Mouse (Mus musculus) C2C12 (cell line): Measurements from ENCODE around the gene Gm9833. TPM values are rescaled to one million over a fixed set of nuclear protein-coding genes. Genes with fewer than 3 reads are reported as not detected.
"Not testable (repeated sequence)": the region's sequence is repeated elsewhere in the genome, so short reads cannot be mapped to it uniquely, and the experiment has no call there.

Experiments used
- H3K27me3 ChIP-seq: one replicate; pipeline ENCODE4 v1.6.1; 2011; ENCODE audit not compliant: control insufficient read depth, insufficient read depth, insufficient read length
- H3K36me3 ChIP-seq: one replicate; pipeline ENCODE4 v1.6.1; 2011; ENCODE audit not compliant: control insufficient read depth, insufficient read depth
- H3K4me3 ChIP-seq: one replicate; pipeline ENCODE4 v1.5.1; 2011; ENCODE audit warnings: mild to moderate bottlenecking, control low read depth; ENCODE audit not compliant: poor library complexity, insufficient read depth, severe bottlenecking
- H3K79me2 ChIP-seq: one replicate; pipeline ENCODE4 v1.6.1; 2011; ENCODE audit not compliant: control insufficient read depth, insufficient read depth
- H3K79me3 ChIP-seq: one replicate; pipeline ENCODE4 v1.6.1; 2011; ENCODE audit warnings: low read depth, control low read depth
- H3ac ChIP-seq: one replicate; pipeline ENCODE3; 2011; ENCODE audit warnings: low read depth; ENCODE audit not compliant: control insufficient read depth, insufficient read length
- CEBPB ChIP-seq: IDR thresholded peaks from one replicate; pipeline ENCODE4 v1.6.1; 2011; ENCODE audit warnings: low read depth, mild to moderate bottlenecking, control low read depth, moderate library complexity
- CTCF ChIP-seq: IDR thresholded peaks from one replicate; pipeline ENCODE4 v1.5.1; 2011; ENCODE audit not compliant: control insufficient read depth, insufficient read depth, insufficient read length
- FOSL1 ChIP-seq: IDR thresholded peaks from one replicate; pipeline ENCODE4 v1.8.0; 2011; ENCODE audit warnings: mild to moderate bottlenecking, low read length; ENCODE audit not compliant: poor library complexity, insufficient read depth, severe bottlenecking
- MAX ChIP-seq: IDR thresholded peaks from one replicate; pipeline ENCODE4 v1.6.1; 2011; ENCODE audit warnings: mild to moderate bottlenecking, control low read depth
- MYOD1 ChIP-seq: IDR thresholded peaks from one replicate; pipeline ENCODE4 v1.6.1; 2011; ENCODE audit warnings: low read depth; ENCODE audit not compliant: control insufficient read depth, insufficient read length
- MYOG ChIP-seq: IDR thresholded peaks from one replicate; pipeline ENCODE4 v1.6.1; 2011; ENCODE audit not compliant: control insufficient read depth, insufficient read length; ENCODE audit errors: extremely low read depth
- USF1 ChIP-seq: IDR thresholded peaks from one replicate; pipeline ENCODE4 v1.6.1; 2011; ENCODE audit warnings: low read depth, mild to moderate bottlenecking, control low read depth, moderate library complexity
- long read RNA-seq, 2 experiments: library from polyadenylated mRNA; unstranded; transcript quantifications; one replicate each; pipeline ENCODE4 v2.0.0; 2019 to 2020
- polyA plus RNA-seq: library from polyadenylated mRNA; unstranded; fragments of >200 nt; fragmentation: generic; extraction: Trizol; gene quantifications from one replicate; pipeline ENCODE4 v1.2.1, GENCODE M21; 2012; ENCODE audit warnings: missing spikeins

Gm9833 gene
- 5.6 TPM for polyA plus RNA-seq
- long read RNA-seq, experiment 1 = 0 reads
- long read RNA-seq, experiment 2 = 0 reads

GRCm38 (mm10) chr3:10087994-10088393 is at the start of gene Gm9833:
Gm9833 (plus strand) TSS chr3:10088110.
- not testable (repeated sequence) for H3K79me2 ChIP-seq, H3ac ChIP-seq, H3K79me3 ChIP-seq, H3K27me3 ChIP-seq, H3K36me3 ChIP-seq, H3K4me3 ChIP-seq

GRCm38 (mm10) chr3:10070070-10070469 is 17.8 kb upstream of the Gm9833 start:
- no peak overlapping the region for H3ac ChIP-seq
- H3K4me3 ChIP-seq = no peak overlapping the region
- H3K79me3 ChIP-seq = no peaks in the 10 kb centered on the region
- H3K79me2 ChIP-seq = no peaks in the 10 kb centered on the region
- no peak for TF ChIP-seq MYOD1
- TF ChIP-seq MYOG = no peak
- no peak for TF ChIP-seq CTCF
- TF ChIP-seq MAX = no peak
- TF ChIP-seq USF1 = no peak
- TF ChIP-seq CEBPB = no peak
- TF ChIP-seq FOSL1 = no peak
- no peaks in the 10 kb centered on the region for H3K36me3 ChIP-seq
- H3K27me3 ChIP-seq = no peaks in the 10 kb centered on the region

DNA sequence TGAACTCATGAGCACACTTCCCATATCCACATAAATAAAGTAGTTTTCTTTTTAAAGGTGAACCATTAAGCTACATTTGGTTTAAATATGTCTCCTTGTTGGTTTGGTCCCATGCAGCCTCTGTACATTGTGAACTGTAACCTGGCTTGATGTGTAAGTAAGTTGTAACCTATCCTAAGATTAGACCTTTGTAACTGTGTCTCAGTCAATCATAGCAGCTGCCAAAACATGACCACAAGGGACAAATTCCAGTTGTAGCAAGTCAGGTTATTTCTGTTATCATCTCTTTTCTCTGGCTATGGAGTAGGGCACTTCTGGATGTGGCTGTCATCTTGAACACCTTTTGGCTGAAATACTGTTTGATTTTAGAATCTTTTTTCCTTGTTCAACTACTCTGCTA is 12.1 kb upstream of the Gm9833 start:
- Histone ChIP-seq H3K79me3 (no peaks in the 10 kb centered on the region), H3K79me2 (no peaks in the 10 kb centered on the region), H3K27me3 (no peaks in the 10 kb centered on the region), H3ac (no peak overlapping the region), H3K36me3 (no peaks in the 10 kb centered on the region), H3K4me3 (no peak overlapping the region)
- no peak for TF ChIP-seq MAX

DNA sequence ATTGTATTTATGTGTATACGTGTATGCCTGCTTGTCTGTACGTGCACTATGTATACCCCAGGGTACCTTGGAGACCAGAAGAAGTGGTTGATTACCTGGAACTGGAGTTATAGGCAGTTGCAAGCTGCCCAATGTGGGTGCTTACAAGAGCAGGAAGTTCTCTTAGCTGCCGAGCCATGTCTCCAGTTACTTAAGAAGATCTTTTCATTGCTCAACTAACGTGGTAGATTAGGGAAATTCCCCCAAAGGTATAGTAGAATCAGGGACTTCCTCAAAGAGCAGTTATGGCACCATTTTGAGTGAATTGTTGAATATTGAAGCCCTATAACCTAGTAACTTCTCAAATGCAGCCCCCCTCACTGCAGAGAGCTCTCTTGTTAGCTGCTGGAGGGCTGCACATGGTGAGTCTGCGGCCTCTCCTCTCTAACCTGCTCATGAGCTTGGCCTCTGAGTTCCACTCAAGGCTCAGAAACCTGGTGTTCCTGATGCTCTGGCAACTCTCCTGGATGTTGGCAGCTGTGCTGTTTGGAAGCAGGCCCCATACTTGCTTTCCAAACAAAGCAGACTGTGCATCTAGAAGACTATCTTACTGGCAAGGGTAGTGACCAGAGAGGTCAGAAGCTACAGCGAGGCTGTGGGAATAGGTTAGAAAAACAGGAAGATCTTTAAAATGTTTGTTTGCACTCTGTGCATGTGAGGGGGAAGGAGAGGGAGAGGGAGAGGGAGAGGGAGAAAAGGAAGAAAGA is 10.6 kb upstream of the Gm9833 start:
- TF ChIP-seq CEBPB (no peak), MAX (no peak), USF1 (no peak), FOSL1 (no peak), CTCF (no peak), MYOD1 (no peak), MYOG (no peak)
- Histone ChIP-seq H3K79me2 (no peaks in the 10 kb centered on the region), H3ac (no peak overlapping the region), H3K36me3 (no peaks in the 10 kb centered on the region), H3K27me3 (no peaks in the 10 kb centered on the region), H3K79me3 (no peaks in the 10 kb centered on the region), H3K4me3 (no peak overlapping the region)

GRCm38 (mm10) chr3:10078113-10078512 is 9.8 kb upstream of the Gm9833 start:
- no peak overlapping the region for H3ac ChIP-seq
- TF ChIP-seq CTCF (no peak), CEBPB (no peak), USF1 (no peak), MAX (no peak), MYOG (no peak), FOSL1 (no peak), MYOD1 (no peak)
- H3K27me3 ChIP-seq = no peaks in the 10 kb centered on the region
- no peaks in the 10 kb centered on the region for H3K79me3 ChIP-seq
- H3K36me3 ChIP-seq = no peaks in the 10 kb centered on the region
- H3K79me2 ChIP-seq = no peaks in the 10 kb centered on the region
- no peak overlapping the region for H3K4me3 ChIP-seq

- Histone ChIP-seq H3K79me2 (no peaks in the 10 kb centered on the region), H3K27me3 (no peaks in the 10 kb centered on the region), H3K79me3 (no peaks in the 10 kb centered on the region), H3K4me3 (no peak overlapping the region), H3K36me3 (no peaks in the 10 kb centered on the region), H3ac (no peak overlapping the region)
- TF ChIP-seq FOSL1 (no peak), MAX (no peak), MYOD1 (no peak), CTCF (no peak), MYOG (no peak)
Measured at GRCm38 (mm10) chr3:10081336-10081735, 6.6 kb upstream of the Gm9833 start.
